Mouse (Mus musculus) brown adipose tissue, adult 24 weeks (tissue): ENCODE results near the gene Nccrp1. TPM values are rescaled to one million over a fixed set of nuclear protein-coding genes. Genes with fewer than 3 reads are reported as not detected.

Experiments
- H3K27ac ChIP-seq: fragments of 200-500 bp; replicated peaks from 2 replicates; pipeline ENCODE4 v1.5.1; 2012; ENCODE audit warnings: low read depth, mild to moderate bottlenecking, low read length
- H3K4me1 ChIP-seq: fragments of 200-500 bp; 2 replicates; pipeline ENCODE4 v1.6.1; 2012; ENCODE audit warnings: low read length, mixed read lengths; ENCODE audit not compliant: control insufficient read depth, insufficient read depth, insufficient read length
- H3K4me3 ChIP-seq: fragments of 200-500 bp; 2 replicates; pipeline ENCODE4 v1.5.1; 2012; ENCODE audit warnings: low read depth, mild to moderate bottlenecking, low read length, moderate library complexity; ENCODE audit not compliant: insufficient read depth
- polyA plus RNA-seq: library from polyadenylated mRNA; stranded (reverse); fragments of >200 nt; gene quantifications from 2 replicates; pipeline ENCODE4 v1.2.4, GENCODE M21; 2012; ENCODE audit not compliant: missing spikeins, insufficient read depth, insufficient read length

Nccrp1 gene
- not detected in 2 replicates for polyA plus RNA-seq

DNA sequence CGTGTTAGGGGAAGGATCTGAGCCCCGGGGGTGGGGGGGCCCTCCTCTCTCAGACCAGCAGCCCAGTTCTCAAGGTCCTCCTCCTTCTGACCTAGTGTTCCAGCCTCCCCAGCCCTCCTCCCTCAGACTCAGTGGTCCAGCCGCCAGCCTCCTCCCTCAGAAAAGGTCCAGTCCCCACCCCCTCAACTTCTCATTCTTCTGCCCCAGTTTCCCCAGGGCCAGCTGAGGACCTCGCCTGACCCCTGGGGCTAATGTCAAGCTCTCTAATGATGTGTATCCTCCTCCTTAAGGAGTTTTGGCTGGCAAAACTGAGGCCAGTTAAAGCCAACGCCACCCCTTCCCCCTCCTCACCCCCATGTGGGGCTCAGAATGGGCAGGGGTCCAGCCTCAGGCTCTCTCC, at the start of gene Nccrp1:
Gene Nccrp1 (minus strand): TSS at position 101 of the 400 bp plus-strand sequence.
- Histone ChIP-seq H3K4me3 (no peak within 1 kb of the TSS), H3K4me1 (no peaks in the 10 kb centered on the region), H3K27ac (no peak within 1 kb of the TSS)

DNA sequence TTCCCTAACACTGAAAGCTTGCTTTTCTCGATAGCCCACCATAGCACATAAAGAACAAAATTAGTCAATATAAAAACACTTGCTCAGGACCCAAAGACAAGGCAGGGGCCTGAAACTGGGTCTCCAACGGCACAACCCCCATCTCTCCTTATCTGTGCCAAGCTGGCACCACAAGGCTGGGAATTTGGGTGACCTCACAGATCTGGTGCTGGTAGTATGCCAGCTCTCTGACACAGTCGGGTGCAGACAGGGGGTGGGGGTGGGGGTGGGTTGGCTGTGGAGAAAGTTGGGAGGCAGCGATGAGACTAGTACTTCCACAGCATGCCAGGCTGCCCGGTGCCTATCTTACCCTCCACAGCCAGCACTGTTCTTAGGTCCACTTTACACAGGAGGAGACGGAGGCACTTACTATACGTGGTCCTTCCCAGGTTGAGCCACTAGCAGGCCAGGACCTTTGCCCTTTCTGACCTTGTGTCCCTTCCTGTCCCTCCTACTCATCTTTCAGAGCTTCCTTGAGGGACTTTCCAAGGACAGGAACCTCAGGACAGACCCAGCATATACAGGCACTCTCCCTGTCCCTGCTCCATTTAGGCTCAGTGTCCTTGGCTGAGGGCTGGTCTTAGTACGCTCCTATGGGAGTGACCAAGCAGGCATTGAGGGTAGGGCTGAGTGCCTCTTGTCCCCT, 48.8 kb upstream of the Nccrp1 start:
- Histone ChIP-seq H3K4me1 (peaks cover 31% of the 10 kb centered on the region), H3K27ac (peak overlapping the region; percentile 49), H3K4me3 (0 out of 2 replicates have a peak overlapping the region, but pooled peaks have one; percentile 57)

DNA sequence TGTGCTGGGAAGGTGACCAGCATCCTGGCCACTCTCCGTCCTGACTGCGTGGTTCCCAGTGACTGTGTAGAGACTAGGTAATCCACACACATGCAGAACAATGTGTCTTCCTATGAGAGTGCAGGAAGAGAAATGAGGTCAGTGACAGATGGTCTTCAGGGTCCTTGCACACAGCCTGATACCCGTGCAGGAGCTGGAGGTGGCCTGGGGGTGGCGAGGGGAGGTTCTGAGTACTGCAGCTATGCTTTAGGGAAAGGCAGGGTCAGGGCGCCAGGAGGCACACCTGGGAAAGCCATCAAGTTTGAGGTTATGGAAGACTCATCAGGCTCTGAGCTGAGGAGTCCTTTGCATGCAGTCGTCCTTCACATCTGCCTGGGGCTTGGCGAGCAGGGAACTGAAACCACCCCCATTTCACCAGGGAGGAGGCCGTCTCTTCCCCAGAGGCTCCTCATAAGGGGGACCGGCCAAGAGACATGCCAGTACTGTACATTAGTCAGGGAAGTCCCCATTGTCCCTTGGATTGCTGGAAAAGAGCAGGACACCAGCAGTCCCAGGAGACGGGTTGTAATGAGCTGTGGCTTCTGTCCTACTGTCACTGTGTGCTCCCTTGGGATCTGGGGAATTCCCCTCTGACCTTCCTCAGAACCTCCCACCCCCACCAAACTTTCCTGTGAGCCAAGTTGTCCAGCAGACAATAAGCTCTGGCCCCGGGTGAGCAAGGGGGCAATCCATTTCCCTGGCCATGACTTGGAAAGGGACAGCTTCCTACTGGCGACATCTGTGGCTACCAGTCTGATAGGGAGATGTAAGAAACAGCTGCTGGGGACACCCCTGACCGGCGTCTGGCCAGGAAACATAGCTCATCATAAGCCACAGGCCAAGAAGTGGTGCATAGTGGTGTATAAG, 46.4 kb upstream of the Nccrp1 start:
- Histone ChIP-seq H3K27ac (no peak overlapping the region), H3K4me1 (peaks cover 31% of the 10 kb centered on the region)

DNA sequence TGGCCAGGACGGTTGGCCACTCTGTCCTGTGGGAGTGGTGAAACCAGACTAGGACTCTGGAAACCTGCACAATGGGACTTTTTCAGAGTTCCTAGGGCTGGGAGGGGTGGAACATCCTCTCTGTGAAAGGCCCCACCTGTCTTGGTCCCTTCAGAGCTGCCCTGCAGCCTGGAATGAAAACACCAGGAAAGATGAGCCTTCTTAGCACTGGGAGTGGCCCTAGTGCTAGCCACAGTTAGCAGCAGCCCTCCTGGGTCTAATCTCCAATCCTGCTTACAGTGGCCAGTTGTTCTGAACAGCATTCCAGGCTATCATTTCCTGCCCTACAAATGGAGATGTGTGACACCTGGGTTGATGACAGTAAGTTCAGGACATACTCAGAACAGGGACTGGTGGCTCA, 44.8 kb upstream of the Nccrp1 start:
- Histone ChIP-seq H3K4me3 (no peak overlapping the region), H3K27ac (no peak overlapping the region), H3K4me1 (peaks cover 39% of the 10 kb centered on the region)

More for the DNA sequence above, 46.4 kb upstream of the Nccrp1 start:
- H3K4me3 ChIP-seq = no peak overlapping the region

DNA sequence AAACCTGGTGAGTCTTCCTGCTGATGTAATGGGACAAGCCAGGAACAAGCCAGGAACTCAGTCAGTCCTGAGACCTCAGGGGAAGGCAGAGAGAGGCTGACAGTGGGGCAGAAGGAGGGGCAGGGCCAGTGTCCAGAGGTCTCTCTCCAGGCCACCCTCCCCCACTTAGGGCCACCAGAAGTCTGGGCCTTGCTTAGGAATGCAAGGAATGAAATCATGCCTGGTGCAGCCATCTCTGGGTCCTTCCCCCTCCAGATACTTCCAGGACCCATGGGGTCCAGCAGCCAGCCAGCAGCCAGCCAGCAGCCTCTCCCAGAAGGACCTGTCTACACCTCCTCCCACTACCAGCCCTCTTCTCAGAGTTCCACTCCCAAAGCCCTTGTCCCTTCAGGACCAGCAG, 40.6 kb upstream of the Nccrp1 start:
- Histone ChIP-seq H3K4me1 (peaks cover 16% of the 10 kb centered on the region), H3K27ac (no peak overlapping the region), H3K4me3 (no peak overlapping the region)

DNA sequence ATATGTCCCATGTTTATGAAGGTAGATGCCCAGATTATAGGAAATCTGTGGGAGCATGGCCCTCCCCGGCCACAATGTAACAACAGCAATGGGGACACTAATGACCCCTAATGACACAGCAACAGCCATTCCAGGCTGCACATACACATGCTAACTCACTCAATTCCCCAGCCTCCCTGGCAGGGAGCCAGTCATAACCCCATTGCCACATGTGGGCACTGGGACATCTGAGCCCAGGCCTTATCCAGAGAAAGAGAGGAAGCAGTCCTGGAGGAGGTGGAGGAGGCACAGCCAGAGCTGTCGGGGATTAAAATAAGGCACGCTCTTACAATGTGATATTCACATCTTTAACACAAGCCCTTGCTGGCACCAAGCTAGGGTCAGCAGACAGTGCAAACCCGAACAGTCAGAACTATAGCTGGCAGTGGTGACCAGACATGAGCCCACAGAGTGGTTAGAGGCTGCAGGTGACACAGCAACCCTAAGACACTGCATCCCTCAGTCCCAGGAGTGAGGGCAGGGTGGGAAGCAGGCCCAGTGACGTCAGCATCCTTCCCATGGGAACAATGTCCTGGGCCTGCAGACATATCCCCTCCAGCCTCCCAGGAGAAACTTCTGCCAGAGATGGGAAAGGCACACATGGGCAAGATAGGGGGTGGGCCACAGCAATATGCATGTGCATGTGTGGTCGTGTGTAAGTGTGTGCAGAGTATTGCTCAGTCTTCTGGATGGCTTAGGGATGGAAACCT, 39.8 kb upstream of the Nccrp1 start:
- Histone ChIP-seq H3K4me3 (no peak overlapping the region), H3K4me1 (peaks cover 15% of the 10 kb centered on the region), H3K27ac (no peak overlapping the region)

- no peak overlapping the region for H3K27ac ChIP-seq
- no peak overlapping the region for H3K4me3 ChIP-seq
- H3K4me1 ChIP-seq = peaks cover 15% of the 10 kb centered on the region
Observed at GRCm38 (mm10) chr7:28585001-28585400, 37.9 kb upstream of the Nccrp1 start.

GRCm38 (mm10) chr7:28584468-28584867, 37.4 kb upstream of the Nccrp1 start:
- H3K27ac ChIP-seq = no peak overlapping the region
- peaks cover 15% of the 10 kb centered on the region for H3K4me1 ChIP-seq
- no peak overlapping the region for H3K4me3 ChIP-seq

- peaks cover 15% of the 10 kb centered on the region for H3K4me1 ChIP-seq
- no peak overlapping the region for H3K4me3 ChIP-seq
- 0 out of 2 replicates have a peak overlapping the region, but pooled peaks have one; percentile 5 for H3K27ac ChIP-seq
Observed at GRCm38 (mm10) chr7:28583570-28584344, 36.7 kb upstream of the Nccrp1 start.

GRCm38 (mm10) chr7:28582841-28583240, 35.8 kb upstream of the Nccrp1 start:
- Histone ChIP-seq H3K4me1 (peaks cover 13% of the 10 kb centered on the region), H3K27ac (no peak overlapping the region)

GRCm38 (mm10) chr7:28581721-28582120, 34.7 kb upstream of the Nccrp1 start:
- H3K27ac ChIP-seq = no peak overlapping the region
- H3K4me3 ChIP-seq = no peak overlapping the region
- H3K4me1 ChIP-seq = peaks cover 2% of the 10 kb centered on the region; the same call in 1 of the 2 replicates

More at GRCm38 (mm10) chr7:28582841-28583240, 35.8 kb upstream of the Nccrp1 start:
- no peak overlapping the region for H3K4me3 ChIP-seq

DNA sequence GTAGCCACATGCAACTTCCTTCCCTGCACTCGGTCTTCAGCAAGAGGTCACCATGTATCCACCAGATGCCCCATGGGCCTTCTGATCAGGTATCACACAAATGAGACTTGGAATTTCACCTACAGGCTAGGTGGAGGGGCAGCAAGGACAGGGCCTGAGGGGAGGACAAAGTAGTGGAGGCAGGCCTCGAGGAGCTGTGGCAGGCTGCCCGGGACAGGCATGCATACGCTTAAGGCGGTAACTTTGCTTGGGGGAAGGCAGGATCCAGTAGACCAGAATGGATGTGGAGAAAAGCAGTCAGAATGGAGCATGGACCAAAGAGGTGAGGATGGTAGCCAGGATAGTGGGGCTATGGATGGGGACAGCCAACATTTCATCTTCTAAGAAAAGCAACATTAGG, 32.8 kb upstream of the Nccrp1 start:
- no peak overlapping the region for H3K4me3 ChIP-seq
- H3K4me1 ChIP-seq = no peaks in the 10 kb centered on the region
- H3K27ac ChIP-seq = no peak overlapping the region

DNA sequence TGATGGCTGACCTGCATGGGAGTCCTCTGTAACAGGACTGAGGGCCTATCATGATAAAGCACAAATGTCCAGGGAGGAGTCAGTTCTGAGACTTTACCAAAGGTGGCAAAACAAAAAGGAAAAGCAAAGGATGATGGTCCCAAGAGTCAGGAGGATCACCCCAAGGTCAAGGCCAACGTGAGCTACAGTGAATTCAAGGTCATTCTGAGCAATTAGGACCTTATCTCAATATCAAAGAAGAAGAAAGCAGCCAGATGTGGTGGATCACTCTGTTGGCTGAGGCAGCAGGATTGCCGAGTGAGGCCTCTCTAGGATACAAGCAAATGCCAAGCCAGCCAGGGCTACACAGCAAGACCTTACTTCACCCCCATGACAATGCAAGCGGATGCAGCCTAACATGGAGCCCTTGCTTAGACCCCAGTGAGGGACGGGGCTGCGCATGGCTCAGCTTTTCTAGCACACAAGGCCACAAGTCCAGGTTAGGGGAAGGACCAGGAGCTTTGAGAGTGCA, 31.5 kb upstream of the Nccrp1 start:
- H3K4me1 ChIP-seq = no peaks in the 10 kb centered on the region
- no peak overlapping the region for H3K27ac ChIP-seq
- H3K4me3 ChIP-seq = no peak overlapping the region

DNA sequence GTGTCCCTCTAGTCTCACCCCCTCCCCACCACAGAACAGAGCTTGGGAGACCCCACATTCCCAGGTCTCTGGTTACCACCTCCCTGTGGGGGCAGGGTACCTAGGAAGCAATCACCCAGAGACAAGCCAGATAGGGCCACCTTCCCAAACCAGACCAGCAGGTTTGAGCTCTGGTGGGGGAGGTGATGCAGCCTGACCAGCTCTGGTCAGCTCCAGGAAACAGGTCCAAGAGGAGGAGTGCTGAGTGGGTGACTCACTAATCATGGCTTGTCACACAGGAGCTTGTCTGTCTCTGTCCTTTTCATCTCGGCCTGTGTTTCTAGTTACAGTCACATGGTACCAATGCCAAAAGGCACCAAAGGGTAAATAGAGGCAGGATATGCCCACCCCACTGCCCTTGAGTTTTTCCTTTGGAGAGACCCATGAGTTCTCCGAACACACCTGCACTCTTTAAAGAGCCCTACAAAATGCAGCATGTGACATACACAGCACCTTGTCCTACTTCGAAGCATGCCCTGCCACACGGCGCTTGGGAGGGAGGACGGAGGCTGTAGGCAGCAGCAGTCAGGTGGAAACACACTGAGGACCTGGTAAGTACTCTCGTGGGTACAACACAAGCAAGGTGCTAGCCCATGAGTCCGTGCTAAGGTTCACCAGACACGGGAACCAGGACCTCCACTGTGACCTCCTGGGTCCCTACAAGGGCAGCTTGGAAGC, 30.9 kb upstream of the Nccrp1 start:
- no peak overlapping the region for H3K4me3 ChIP-seq
- no peak overlapping the region for H3K27ac ChIP-seq
- no peaks in the 10 kb centered on the region for H3K4me1 ChIP-seq
